Mouse (Mus musculus): ENCODE results near the gene 0610009B22Rik. TPM values are rescaled to one million over a fixed set of nuclear protein-coding genes. Genes with fewer than 3 reads are reported as not detected.

The 0610009B22Rik gene
- total RNA-seq, 2 experiments from 2014 or later, result 34.3 to 35.3 TPM

DNA sequence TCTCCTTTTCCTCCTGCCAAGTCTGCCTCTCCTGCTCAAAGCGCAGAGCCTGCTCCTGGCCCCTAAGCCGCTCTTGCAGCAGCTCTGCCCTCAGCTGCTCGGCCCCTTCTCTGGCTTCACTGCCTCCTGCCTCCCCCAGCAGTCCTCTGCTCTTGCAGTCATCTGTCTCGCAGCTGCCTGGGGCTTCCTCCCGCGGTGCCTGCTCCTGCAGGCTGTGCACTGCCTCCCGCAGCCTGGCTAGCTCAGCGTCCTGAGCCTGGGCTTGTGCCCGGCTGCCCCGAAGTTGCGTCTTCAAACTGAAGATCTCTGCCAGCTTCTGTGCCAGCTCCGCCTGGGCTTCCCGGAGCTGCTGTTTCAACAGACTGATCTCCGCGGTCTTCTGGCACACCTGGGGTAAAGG lies 44.9 kb downstream of the 0610009B22Rik start:
- intact Hi-C loops (cut with DNase I), result no loop called here
- no peak for DNase-seq (ENCODE audit: low spot score in 2 of 2)

DNA sequence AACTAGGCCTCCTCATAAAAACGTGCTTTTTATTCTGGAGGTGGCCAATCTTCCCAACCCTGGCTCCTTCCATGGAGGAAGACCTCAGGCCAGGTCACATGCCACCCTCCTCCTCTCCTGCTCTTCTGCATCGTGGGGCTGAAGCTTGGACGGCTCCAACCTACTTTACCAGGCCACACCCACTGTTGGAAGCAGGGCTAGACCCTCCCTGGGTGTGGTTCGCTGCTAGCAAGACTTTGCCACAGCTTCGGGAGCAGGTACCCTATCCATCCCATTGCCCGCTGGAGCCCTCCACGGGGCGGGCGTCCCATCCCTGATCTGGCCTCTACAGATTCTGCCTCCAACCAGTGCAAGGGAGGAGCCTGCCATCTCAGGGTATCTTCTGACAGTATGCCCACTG lies 45.5 kb downstream of the 0610009B22Rik start:
- intact Hi-C loops (cut with DNase I), result no loop called here
- DNase-seq (ENCODE audit: low spot score in 2 of 2), result no peak

GRCm38 (mm10) chr11:51640748-51641147 lies 47.9 kb downstream of the 0610009B22Rik start:
- intact Hi-C loops (cut with DNase I), result no loop called here

DNA sequence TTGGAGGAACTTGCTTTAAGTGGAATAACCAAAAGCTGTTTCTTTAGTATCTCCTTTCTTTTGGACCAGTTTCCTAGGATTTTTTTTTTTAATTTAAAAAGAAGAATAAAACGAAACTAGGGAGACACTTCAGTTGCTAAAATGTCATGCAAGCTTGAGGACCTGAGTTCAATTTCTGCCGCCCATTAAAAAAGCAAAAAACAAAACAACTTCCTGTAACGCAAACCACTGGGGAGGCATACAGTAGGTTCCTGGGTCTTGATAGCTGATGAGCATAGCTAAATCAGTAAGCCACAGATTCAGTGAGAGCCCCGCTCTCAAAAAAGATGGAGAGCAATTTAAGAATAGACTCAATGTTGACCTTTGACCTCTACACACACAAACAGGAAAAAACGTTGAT lies 50.2 kb downstream of the 0610009B22Rik start:
- no peak for DNase-seq (ENCODE audit: low spot score in 2 of 2)
- intact Hi-C loops (cut with DNase I), result no loop called here

More at GRCm38 (mm10) chr11:51640748-51641147, 47.9 kb downstream of the 0610009B22Rik start:
- DNase-seq (ENCODE audit: low spot score in 2 of 2), result no peak

DNA sequence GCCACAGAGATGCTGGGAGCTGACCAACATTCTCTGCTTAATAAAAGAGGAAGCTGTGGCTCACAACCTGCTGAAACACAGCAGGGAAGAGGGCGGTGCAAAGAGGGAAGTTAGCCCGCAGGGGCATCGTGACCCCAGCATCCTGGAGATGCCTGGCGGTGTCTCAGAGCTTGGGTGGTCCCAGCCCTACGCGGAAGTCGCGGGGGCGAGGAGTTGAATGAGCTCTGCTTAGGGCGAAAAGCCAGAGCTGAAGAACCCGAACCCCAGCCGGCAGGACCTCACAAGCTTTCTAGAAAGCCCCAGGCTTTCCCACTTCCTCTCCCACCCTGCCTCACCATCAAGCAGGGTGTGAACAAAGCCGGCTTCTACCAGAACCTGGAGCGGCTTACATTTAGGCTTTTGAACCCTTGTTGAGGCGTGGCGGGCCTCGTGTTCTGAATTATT lies 50.7 kb downstream of the 0610009B22Rik start:
- no peak for DNase-seq (ENCODE audit: low spot score in 2 of 2)
- intact Hi-C loops (cut with DNase I), result no loop called here

DNA sequence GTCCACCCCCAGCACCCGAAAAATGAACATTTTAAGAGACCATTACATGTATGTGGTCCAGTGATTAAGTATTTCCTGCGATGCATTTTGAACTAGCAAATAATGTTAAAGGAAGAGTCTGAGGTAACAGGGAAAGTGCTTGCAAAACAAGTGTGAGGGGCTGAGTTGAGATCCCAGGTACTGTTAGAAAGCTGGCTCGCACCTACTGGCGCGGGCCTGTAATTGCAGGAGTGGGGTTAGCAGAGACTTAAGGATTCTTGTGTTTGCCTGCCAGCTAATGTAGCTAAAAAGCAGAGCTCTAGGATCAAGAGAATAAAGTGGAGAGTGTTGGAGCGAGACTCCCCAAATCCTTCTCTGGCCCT lies 52.4 kb downstream of the 0610009B22Rik start:
- intact Hi-C loops (cut with DNase I), result no loop called here
- DNase-seq (ENCODE audit: low spot score in 2 of 2), result peak; percentile 52 to 76

DNA sequence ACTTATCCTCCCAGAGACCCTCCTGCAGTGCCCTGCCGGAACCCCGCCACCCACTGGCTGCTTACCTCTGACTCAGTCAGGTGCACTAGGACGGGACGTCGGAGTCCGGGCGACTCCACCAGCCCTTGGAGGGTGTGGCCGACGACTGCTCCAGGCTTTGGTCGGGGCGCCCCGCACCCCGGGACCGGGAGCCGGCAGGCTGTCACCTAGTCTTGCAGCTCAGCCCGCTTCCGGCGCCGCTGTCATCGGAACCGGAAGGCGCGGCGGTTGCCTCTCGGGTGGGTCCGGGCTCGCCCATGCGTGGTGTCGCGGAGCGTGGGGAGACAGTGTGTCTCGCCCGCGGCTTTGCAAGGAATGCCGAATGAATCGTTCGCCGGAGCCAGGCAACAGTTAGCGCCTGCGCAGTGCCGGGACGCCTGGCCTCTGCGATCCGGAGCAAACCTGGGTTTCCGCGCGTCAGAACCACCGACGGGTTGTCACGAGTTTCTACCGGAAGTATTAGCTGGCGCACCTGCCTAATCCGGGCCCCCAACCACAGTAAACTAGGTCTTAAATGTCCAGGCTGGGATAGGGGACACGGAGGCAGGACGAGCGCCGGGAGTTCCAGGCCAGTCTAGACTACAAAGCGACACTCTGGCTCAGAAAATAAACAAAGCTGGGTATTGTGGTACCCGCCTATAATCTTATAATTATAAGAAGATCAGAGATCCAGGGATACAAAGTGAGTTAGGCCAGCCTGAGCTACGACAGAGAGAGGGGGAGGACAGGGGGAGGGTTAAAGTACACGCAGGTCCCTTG lies 53.0 kb downstream of the 0610009B22Rik start, which contains the start of gene Rmnd5b:
TSS of gene Rmnd5b (minus strand) at position 372 of the 798 bp plus-strand sequence.
- intact Hi-C loops (cut with DNase I), result loop anchor here (1.0 kb wide), 1 partner anchor 16 kb away; the partner anchor contains the start of gene Nhp2

More for the DNA sequence above, 53.0 kb downstream of the 0610009B22Rik start, which contains the start of gene Rmnd5b:
- peak; percentile 94 to 97 for DNase-seq (ENCODE audit: low spot score in 2 of 2)

Other genes starting within 250 kb of the 0610009B22Rik start
- gene Phykpl, start 104.1 kb downstream of the 0610009B22Rik start, total RNA-seq (2021), result 1 to 10 TPM; 5.7 to 8.4 TPM
- 100 to 1,000 TPM; 116 to 129 TPM for gene Hnrnpab, start 82.0 kb downstream of the 0610009B22Rik start, total RNA-seq (2021)
- 10 to 100 TPM; 39.3 to 47.6 TPM for gene Nhp2, start 69.1 kb downstream of the 0610009B22Rik start, total RNA-seq (2021)
- gene Rmnd5b, start 53.0 kb downstream of the 0610009B22Rik start, total RNA-seq (2021), result 10 to 100 TPM; 55.0 to 60.7 TPM
- 10 to 100 TPM in 1 of 2 experiments, 1 to 10 TPM in 1; 10.0 to 10.8 TPM for gene N4bp3, start 38.0 kb downstream of the 0610009B22Rik start, total RNA-seq (2021)
- gene D930048N14Rik, start 37.9 kb downstream of the 0610009B22Rik start, total RNA-seq (2021), result 1 to 10 TPM; 1.1 to 1.7 TPM
- gene Sec24a, start 74.8 kb upstream of the 0610009B22Rik start, total RNA-seq (2021), result 10 to 100 TPM; 16.4 to 21.3 TPM
- 10 to 100 TPM; 68.3 to 70.1 TPM for gene Sar1b, start 74.8 kb upstream of the 0610009B22Rik start, total RNA-seq (2021)
- gene Jade2, start 168.8 kb upstream of the 0610009B22Rik start, total RNA-seq (2021), result 10 to 100 TPM; 28.7 to 34.5 TPM